15 mouse cellular contexts compared by ENCODE assay signal in the genomic region with DNA sequence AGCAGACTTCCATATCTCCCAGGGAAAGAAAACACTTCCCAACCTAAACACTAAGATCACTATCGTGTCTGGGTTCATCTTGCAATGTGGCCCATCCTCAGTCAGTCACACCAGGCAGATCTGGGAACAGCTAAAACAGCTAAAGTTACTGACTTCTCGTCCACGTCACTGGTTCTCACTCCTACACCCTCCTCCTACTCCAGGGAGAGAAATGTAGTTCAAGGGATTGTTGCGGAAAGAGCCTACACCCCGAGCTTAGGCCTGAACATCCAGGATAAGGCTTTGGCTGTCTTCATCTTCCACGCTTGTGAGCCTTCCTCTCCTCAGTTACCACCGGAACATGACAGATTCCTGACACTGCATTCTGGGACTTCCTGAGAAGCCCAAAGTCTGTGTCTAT.
"Had no signal": no experiment of that assay in that cellular context is flagged by ENCODE, and none has a peak within 500 bp of the region (broad histone marks: within the 10 kb centered on the region; RNA-seq: fewer than 3 reads in every experiment).

No protein-coding gene starts in this region.

- DNase-seq: kidney, adult 8-10 months; kidney, postnatal 4 days; lung, adult 18-20 months; midbrain, embryonic 14.5 days; right cerebral cortex, postnatal 14 days; thymus, adult 2 months; thymus, postnatal 25 days had no signal

- ATAC-seq: inflammation-experienced regulatory T-cells, adult 6 months; intestine, postnatal 0 days had no signal

- H3K9ac ChIP-seq: limb, embryonic 13.5 days; neural tube, embryonic 15.5 days had no signal

- H3K27me3 ChIP-seq: limb, embryonic 13.5 days had no signal

- H3K36me3 ChIP-seq: limb, embryonic 13.5 days; midbrain, embryonic 10.5 days; neural tube, embryonic 15.5 days had no signal

- H3K27ac ChIP-seq: kidney, postnatal 0 days; layer of hippocampus, adult 2 months; limb, embryonic 13.5 days; midbrain, embryonic 10.5 days; neural tube, embryonic 15.5 days had no signal

- H3K9me3 ChIP-seq: limb, embryonic 13.5 days; midbrain, embryonic 10.5 days; neural tube, embryonic 15.5 days had no signal

- H3K4me2 ChIP-seq: limb, embryonic 13.5 days; neural tube, embryonic 15.5 days had no signal

- H3K4me1 ChIP-seq: limb, embryonic 13.5 days had no signal

- H3K4me3 ChIP-seq: layer of hippocampus, adult 2 months; limb, embryonic 13.5 days; midbrain, embryonic 10.5 days; myocyte; neural tube, embryonic 15.5 days had no signal
